Mouse (Mus musculus): Measurements from ENCODE around the gene Trpm5. TPM values are rescaled to one million over a fixed set of nuclear protein-coding genes. Genes with fewer than 3 reads are reported as not detected.

Trpm5 gene
- 0.21 TPM for polyA plus RNA-seq (2014; fragmentation: Illumina TruSeq; extraction: RNeasy Lipid Tissue Mini Kit (QIAGEN cat#74804); ENCODE audit: low read depth, low replicate concordance)

DNA sequence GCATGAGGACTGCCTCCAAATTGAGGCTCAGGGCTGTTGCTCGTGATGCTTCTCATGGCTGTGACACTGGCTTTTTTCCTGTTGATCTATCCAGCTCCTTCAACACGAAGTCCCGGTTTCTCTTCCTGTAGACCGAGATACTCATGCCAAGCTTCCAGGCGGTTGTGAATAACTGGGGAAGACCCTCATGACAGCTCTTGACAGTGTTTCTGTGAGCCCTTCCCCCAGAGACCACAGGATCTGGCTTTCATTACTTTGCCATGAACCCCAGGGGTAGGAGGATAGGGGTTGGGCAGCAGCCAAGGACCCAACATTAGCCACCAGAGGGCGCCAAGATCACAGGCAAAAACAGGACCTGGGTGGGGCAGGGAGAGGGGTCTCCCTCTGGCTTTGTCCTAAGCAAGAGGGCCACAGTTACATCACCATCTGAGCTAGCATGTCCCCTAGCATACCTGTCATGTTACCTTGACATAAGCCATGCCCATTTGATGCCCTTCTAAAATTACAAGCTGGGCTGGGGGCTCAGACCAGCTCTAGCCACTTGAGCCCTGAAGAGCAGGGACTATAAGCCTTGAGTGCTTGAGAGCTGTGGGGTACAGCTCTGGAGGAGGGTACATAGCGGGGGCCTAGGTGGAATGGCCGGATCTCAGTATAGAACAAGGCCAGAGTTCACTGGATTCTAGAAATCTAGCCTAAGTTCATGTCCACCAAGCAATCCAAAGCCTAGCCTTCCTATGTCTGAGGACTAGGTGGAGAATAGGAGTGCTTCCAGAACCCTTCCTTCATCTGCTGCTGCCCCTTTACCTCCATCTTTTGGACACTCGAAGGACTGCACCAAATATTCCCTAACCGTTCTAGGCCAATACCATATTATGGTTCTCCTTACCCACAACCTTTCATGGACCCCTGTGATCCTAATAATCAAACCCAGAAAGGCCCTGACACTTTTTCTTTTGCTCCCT, at the start of gene Trpm5:
Gene Trpm5 (minus strand): TSS at position 51 of the 962 bp plus-strand sequence.

DNA sequence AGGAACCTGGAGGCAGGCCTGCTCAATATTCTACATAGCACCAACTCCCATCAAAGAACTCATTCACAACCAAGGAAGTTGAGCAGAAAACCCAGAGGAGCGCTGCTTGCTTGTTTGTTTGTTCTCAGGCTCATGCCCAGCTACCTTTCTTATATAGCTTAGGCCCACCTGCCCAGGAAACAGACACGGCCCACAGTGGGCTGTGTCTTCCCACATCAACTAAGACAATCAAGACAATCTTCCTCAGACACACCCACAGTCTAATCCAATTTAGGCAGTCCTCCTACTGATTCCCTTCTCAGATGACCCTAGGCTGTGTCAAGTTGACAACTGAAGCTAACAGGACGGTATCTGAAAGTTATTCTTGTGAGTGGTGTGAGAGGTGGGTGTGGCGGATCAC, 11.6 kb upstream of the Trpm5 start, which contains the start of gene Kcnq1:
Gene Kcnq1 (plus strand): TSS at position 301 of the 400 bp plus-strand sequence.

DNA sequence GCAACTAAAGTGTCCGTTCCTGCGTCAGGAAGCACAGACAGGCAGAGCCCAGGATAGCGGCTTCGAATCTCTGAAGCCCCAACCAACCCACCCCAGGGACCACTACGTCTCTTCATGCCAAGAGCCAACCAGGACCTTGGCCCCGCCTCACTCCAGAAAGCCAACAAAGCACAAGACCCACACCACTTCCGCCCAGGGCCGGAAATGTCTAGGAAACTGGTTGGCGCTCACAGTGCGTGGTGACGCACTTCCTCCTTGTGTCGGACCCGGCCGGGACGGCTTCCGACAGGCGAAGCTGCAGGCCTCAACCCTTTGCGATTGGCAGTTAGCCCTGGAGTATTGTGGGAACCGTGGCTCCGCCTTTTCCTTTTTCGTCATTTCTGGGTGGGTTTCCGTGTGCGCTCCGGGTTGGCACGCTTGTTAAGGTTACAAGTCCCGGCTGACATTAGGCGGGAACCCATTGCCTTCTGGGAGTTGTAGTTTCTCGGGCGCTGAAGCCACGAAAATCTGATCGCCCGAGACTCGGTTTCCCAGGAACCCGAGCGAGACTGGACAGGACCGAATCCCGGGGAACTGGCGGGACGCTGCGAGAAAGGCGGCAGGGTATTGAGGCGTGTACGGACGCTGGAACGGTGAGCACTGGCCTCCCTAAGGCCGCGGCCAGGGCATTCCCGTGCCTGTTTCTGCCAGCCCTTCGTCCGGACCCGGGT, 25.4 kb downstream of the Trpm5 start, which contains the start of gene Tssc4:
Gene Tssc4 (plus strand): TSS at position 368 of the 710 bp plus-strand sequence.

DNA sequence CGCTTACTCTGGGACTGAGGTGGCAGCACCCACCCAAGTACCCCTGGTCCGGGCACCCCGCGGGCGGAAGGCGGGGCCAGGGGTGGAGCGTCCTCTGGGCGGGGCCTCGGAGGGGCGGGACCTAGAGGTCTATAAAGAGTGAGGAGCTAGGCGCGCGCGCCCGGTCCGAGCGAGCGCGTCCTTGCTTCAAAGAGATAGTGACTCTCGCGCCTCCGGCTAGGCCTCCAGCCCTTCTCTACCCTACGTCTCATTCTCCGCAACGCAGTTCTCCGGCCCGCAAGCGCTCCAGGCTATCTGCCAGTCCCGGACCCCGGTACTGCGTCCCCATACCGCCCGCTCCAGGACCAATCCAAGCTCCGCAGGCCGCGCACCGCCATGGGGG, 41.8 kb downstream of the Trpm5 start, which contains the start of gene Cd81:
Gene Cd81 (plus strand): TSS at position 114 of the 382 bp plus-strand sequence.

Other genes starting within 250 kb of the Trpm5 start
- gene Th, start 163.5 kb downstream of the Trpm5 start, polyA plus RNA-seq (2014; fragmentation: Illumina TruSeq; extraction: RNeasy Lipid Tissue Mini Kit (QIAGEN cat#74804); ENCODE audit: low read depth, low replicate concordance), result not detected
- gene Ascl2, start 125.4 kb downstream of the Trpm5 start, polyA plus RNA-seq (2014; fragmentation: Illumina TruSeq; extraction: RNeasy Lipid Tissue Mini Kit (QIAGEN cat#74804); ENCODE audit: low read depth, low replicate concordance), result 0.17 TPM
- gene Tspan32, start 89.6 kb downstream of the Trpm5 start, polyA plus RNA-seq (2014; fragmentation: Illumina TruSeq; extraction: RNeasy Lipid Tissue Mini Kit (QIAGEN cat#74804); ENCODE audit: low read depth, low replicate concordance), result 0.17 TPM
- gene Cd81, start 41.9 kb downstream of the Trpm5 start, polyA plus RNA-seq (2014; fragmentation: Illumina TruSeq; extraction: RNeasy Lipid Tissue Mini Kit (QIAGEN cat#74804); ENCODE audit: low read depth, low replicate concordance), result 21.7 TPM
- 1.1 TPM for gene Tssc4, start 25.4 kb downstream of the Trpm5 start, polyA plus RNA-seq (2014; fragmentation: Illumina TruSeq; extraction: RNeasy Lipid Tissue Mini Kit (QIAGEN cat#74804); ENCODE audit: low read depth, low replicate concordance)
- 0.29 TPM for gene Kcnq1, start 11.7 kb upstream of the Trpm5 start, polyA plus RNA-seq (2014; fragmentation: Illumina TruSeq; extraction: RNeasy Lipid Tissue Mini Kit (QIAGEN cat#74804); ENCODE audit: low read depth, low replicate concordance)

Measured in testis, adult 10 weeks (tissue).